Mouse (Mus musculus) forelimb bud, embryonic 11.5 days (tissue): ENCODE measurements at regions not wholly inside any gene's neighbourhood (a gene's known extent, or its start where the extent isn't known, plus 50 kb on each side); places are given as distances from the start of the nearest gene placed in this dataset.
"Not testable (repeated sequence)": the region's sequence is repeated elsewhere in the genome, so short reads cannot be mapped to it uniquely, and the experiment has no call there.

ENCODE experiments used
- DNase-seq: peaks from one replicate; pipeline ENCODE4 v3.0.0-alpha.2; 2012; ENCODE audit warnings: low read depth, low spot score

DNA sequence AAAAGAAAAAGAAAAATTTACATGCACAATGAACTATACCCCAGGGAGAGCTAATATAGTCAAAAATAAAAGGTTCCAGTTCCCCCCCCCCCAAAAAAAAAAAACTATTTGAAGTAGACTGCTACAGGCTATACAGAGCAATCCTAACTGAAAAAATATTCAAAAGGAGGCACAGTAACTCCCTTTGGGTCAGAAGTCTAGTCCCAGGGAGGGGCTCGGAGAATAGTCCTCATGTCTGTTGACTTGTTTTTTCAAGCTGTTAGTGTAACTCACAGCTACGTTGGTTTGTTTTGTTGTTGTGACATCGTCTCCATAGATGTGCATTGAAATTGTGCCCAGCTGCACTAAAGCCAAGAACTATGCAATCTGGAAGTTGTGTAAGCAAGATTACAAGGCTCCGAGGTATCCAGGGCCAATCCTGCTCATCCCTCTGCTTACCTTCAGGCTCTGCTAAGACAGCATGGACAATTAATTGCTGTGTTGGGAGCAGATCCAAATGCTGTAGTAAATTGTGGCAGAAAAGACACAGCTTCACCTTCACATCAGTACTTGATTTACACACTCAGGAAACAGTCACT lies 137.2 kb upstream of the Pnpt1 start:
- DNase-seq, result no peak

- DNase-seq, result peak; percentile 1
These were observed 132.0 kb upstream of the Pnpt1 start for GRCm38 (mm10) chr11:28998314-28999106.

- peak; percentile 7 for DNase-seq
These were observed 131.3 kb upstream of the Pnpt1 start for GRCm38 (mm10) chr11:28999196-28999595.

GRCm38 (mm10) chr11:28999620-29000019 lies 130.9 kb upstream of the Pnpt1 start:
- DNase-seq, result peak; percentile 16

DNA sequence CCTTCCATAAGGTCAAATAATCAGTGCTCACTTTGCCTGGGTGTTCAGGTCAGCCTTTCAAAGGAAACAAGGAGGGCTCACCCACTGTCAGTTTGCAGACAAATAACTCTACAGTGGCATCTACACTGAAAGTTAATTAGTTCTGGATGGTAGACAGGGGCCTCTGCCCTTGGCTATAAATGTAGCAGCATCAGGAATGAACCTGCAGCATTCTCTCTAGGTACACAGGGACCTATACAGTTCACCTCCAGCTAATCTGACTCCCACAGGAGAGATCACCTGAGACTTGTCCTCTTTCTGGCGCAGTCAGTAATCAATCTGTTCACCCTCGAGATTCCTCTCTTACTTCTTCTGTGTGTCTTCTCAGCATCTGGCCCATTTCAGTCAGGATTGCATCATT lies 130.3 kb upstream of the Pnpt1 start:
- DNase-seq, result peak; percentile 1

DNA sequence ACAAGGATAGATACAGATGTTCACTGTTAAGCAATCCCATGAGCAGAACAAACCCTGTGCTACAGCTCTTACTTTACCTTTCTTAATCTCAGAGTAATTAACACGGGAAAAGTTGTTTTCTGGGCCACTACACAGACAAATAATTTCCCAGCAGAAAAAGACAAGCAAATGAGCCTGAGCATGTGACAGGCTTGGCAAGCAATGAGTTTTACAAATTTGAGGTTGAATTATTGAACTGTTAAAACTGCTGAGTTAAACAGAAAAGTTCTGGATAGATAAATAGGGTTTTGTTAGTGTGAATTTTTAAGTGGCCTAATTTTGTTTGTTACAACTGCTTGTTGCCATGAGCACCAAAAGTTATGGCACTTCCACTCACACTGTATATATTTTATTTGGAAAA lies 113.1 kb upstream of the Pnpt1 start:
- DNase-seq, result no peak

- peak; percentile 2 for DNase-seq
These were observed 89.7 kb upstream of the Pnpt1 start for GRCm38 (mm10) chr11:29040817-29041216.

- not testable (repeated sequence) for DNase-seq
These were observed 82.4 kb upstream of the Pnpt1 start for GRCm38 (mm10) chr11:29047985-29048610.

DNA sequence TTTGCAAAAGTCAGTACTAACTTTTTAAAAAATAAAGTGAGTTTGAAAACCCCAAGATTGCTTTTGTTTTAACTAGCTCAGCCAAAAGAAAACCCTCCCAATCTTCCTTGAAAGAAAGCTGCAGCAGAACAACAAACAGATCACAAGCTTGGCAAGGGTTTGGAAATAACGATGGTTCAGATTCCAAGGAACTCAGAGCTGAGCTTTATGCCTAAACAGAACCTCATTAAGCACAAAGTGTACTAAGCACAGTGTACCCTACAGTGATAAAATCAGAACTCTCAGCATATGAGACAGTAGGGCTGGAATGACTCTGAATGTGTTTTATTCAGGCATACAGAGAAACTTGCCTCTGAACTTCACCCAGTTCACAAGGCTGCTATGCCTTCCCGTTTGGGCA lies 77.9 kb upstream of the Pnpt1 start:
- no peak for DNase-seq

GRCm38 (mm10) chr11:29069586-29069985 lies 61.0 kb upstream of the Pnpt1 start:
- not testable (repeated sequence) for DNase-seq

GRCm38 (mm10) chr11:29072231-29072630 lies 58.3 kb upstream of the Pnpt1 start:
- peak; percentile 7 for DNase-seq
